Mouse (Mus musculus): ENCODE measurements at regions not wholly inside any gene's neighbourhood (a gene's known extent, or its start where the extent isn't known, plus 50 kb on each side); places are given as distances from the start of the nearest gene placed in this dataset.

GRCm38 (mm10) chr13:101016181-101016580 lies 183.0 kb upstream of the Slc30a5 start:
- no peak for DNase-seq (ENCODE audit: low spot score)

DNA sequence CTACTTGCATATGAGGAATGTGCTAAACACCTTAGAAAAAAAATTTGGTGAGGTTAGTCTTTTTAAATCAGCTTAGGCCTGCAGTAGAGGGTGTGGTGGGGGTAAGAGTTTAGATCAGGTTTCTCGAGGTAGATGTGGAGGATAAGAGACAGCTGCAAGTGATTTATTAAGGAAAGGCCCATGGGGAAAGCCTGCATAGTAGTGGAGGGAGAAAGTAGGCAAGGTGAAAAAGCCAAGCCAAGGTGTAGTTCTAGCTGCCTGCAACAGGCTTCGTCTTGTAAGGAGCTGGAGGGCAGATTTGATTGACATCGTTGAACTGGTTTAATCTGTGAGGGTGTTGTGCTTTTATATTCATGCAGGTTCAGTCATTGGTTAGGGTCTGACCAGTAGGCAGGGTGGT lies 182.2 kb upstream of the Slc30a5 start:
- DNase-seq (ENCODE audit: low spot score): peak; percentile 20

DNA sequence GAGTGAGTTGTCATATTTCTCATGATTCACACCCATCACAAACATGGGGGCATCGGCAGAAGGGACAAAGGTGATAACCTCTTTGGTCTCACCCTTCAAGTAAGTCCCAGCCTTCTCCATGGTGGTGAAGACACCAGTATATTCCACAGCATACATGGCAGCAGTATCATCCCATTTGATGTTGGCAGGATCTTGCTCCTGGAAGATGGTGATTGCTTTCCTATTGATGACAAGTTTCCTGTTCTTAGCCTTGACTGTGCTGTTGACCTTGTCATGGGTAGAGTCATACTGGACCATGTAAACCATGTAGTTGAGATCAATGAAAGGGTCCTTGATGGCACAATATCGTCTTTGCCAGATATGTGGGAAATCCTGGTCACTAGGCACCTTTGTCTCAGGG lies 180.4 kb upstream of the Slc30a5 start:
- no peak for DNase-seq (ENCODE audit: low spot score)

- DNase-seq (ENCODE audit: low spot score): no peak
Measured at GRCm38 (mm10) chr13:100990646-100991045, 157.4 kb upstream of the Slc30a5 start.

- no peak for DNase-seq (ENCODE audit: low spot score)
Measured at GRCm38 (mm10) chr13:100988671-100989531, 155.7 kb upstream of the Slc30a5 start.

DNA sequence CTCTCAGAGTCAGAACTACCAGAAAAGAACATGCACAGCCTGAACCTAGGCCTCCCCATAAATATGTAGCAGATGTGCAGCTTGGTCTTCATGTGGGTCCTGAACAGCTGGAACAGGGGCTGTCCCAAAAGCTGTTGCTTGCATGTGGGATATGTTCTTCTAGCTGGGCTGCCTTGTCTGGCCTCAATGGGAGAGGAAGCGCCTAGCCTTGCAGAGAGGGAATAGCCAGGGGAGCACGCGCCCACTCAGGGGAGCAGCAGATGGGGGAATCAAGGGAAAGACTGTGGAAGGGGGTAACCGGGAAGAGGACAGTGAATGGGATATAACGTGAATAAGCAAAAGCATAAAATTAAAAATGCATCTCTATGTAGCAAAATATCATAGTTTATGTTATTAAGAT lies 154.9 kb upstream of the Slc30a5 start:
- no peak for DNase-seq (ENCODE audit: low spot score)

GRCm38 (mm10) chr13:100975741-100976140 lies 142.5 kb upstream of the Slc30a5 start:
- DNase-seq (ENCODE audit: low spot score): no peak

DNA sequence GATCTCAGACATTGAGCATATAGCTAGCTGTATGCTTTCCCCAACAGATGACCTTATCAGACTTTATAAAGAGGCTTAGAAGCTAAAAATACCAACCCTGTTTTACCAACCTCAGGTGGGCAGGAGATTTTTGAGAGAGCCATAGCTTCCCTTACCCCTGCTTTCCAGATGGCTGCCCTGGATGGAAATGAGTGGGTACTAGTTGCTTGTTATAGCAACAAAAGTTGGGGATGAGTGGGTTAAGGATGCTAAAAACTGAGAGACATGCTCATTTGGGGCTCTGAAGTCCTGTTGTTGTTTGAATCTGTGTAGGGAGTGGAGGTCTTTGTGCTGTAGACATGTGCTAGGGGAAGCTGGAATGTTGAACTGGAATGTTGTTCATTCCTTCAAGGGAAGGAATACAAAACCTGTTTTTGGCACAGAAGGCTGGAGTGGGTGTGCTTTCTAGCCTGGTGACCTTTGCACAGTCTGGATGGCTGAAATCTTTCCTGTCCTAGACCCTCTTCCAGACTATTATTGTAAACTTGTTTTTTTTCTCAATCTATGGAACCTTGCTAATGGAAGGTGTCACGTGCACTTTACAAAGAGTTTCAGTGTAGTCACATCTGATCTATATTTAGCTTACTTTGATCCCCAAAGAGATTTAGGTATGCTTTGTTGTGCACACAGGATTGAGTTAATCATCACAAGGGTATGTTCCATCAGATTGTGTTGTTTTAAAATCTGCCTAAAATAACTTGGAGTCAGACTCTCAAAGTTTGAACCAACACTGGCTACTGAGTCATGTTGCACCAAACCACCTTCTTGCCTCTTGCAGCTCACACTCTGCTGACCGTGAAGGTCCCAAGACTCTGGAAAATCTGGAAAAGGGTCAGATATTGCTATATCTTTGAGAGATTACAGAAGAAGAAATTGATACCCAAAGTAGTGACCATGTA lies 138.1 kb upstream of the Slc30a5 start:
- DNase-seq (ENCODE audit: low spot score): no peak

- DNase-seq (ENCODE audit: low spot score): no peak
Measured at GRCm38 (mm10) chr13:100962811-100963540, 129.7 kb upstream of the Slc30a5 start.

DNA sequence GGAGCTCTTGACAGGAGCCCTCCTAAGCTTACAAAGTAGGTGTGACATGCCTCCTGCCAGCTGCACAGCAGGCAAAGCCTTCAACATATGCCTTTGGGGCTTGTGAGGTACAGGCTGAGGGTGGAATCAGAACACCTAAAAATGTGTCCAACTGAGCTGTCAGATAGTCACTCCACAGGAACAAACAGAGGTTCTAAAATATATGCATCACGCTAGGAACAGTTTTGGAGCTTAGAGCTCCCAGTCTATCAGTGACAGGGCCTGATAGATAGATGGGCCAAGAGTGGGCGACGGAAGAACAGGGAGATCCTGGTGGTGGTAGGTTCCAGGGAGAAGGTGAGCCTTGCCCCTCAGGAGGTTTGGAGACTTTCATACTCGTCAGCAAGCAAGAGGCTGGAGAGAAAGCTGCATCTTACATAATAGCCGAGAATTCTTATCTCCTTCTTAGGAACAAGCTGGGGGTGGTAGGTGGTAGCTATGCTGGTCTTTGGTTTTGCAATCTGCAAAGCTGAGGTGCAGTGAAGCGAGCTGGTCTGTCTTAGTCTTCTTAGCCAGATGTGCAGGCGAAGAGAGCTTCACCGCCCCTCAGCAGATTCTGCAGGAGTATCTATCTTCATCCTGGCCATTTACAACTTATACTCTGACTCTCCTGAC lies 121.5 kb upstream of the Slc30a5 start:
- no peak for DNase-seq (ENCODE audit: low spot score)

GRCm38 (mm10) chr13:100954106-100954505 lies 120.9 kb upstream of the Slc30a5 start:
- no peak for DNase-seq (ENCODE audit: low spot score)

- peak; percentile 55 for DNase-seq (ENCODE audit: low spot score)
Measured at GRCm38 (mm10) chr13:100951185-100951508, 117.9 kb upstream of the Slc30a5 start.

DNA sequence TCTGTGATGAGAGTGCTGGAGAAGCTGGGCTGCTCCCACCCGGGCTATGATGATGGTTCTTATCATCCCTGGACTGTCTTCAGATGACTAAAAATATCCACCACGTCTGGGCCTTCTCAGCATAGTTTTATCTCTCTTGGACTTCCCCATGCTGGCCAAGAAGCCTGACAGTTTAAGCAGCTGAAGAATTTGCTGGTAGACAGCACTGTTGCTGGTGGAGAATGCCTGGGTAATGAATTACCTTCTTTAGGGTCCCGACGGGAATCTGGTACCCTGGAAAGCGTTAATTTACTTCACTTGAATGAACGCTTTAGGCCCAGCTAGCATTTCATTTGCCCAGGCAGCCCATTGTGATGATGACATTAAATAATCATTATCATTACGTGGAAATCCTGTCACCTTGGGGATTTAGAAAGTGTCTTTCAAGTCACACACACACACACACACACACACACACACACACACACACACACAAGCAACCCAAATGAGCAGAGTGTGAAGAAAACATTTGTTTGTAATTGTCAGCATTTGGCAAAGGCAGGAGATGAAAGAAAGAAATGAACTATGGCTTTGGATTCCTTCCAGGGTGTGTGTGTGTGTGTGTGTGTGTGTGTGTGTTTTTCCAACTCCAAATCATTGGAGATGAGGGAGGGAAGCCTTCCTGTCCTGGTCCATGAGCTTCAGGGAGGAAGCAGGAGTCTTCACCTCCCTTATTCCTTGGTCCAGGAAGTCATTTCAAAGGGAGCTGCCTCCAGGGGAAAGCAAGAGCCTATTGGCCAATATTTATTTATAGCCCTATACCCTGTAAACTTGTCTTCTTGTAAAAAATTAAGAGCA lies 117.3 kb upstream of the Slc30a5 start:
- peak; percentile 39 for DNase-seq (ENCODE audit: low spot score)

- no peak for DNase-seq (ENCODE audit: low spot score)
Measured at GRCm38 (mm10) chr13:100943206-100943848, 110.1 kb upstream of the Slc30a5 start.

DNA sequence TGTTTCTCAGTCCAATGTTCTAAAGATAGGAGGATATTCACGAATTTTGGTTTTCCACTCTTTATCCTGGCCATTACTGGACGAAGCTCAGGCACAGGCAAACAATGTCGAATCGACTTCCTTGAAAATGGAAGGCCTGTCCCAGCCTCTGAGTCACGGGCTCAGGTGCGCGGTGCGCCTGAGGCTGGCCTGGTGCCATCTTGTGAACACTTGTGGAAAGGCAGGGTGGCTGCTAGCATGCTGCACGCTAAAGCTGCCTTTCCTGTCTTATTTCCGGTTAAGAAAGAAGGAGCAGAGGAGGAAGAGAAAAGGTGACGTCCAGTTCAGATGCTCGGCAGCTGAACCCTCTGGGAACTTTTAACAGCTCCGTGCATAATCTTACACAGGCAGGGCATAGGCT lies 107.6 kb upstream of the Slc30a5 start:
- DNase-seq (ENCODE audit: low spot score): peak; percentile 36

- DNase-seq (ENCODE audit: low spot score): peak; percentile 39
Measured at GRCm38 (mm10) chr13:100939677-100940076, 106.5 kb upstream of the Slc30a5 start.

- DNase-seq (ENCODE audit: low spot score): no peak
Measured at GRCm38 (mm10) chr13:100933265-100933664, 100.0 kb upstream of the Slc30a5 start.

- DNase-seq (ENCODE audit: low spot score): no peak
Measured at GRCm38 (mm10) chr13:100899566-100899965, 66.3 kb upstream of the Slc30a5 start.

- DNase-seq (ENCODE audit: low spot score): no peak
Measured at GRCm38 (mm10) chr13:100893871-100894270, 60.6 kb upstream of the Slc30a5 start.

DNA sequence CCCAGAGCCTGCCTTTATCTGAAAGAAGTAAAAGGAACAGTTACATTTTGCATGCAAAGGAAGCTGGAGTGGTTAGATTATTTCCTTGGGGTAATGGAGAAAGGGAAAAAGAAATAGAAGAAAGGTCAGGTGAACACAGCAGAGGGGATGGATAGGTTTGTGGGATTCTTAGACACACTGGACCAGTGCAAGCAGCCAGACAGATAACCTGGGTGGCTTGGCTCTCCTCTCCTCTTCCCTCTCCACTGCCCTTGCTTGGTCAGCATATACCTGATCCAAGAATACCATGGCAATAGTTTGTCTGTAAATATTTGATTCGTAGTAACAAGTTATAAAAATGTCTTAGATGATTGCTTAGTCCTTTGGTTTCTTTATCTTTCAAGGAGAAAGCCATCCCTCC lies 59.9 kb upstream of the Slc30a5 start:
- DNase-seq (ENCODE audit: low spot score): no peak

Measured in urinary bladder, postnatal 14 days (tissue).